Mouse (Mus musculus): Measurements from ENCODE around the gene Gm49405. TPM values are rescaled to one million over a fixed set of nuclear protein-coding genes. Genes with fewer than 3 reads are reported as not detected.
"Not testable (repeated sequence)": the region's sequence is repeated elsewhere in the genome, so short reads cannot be mapped to it uniquely, and the experiment has no call there.

The Gm49405 gene
- polyA plus RNA-seq, 1 experiment from 2014 or later, result 4.1 TPM

DNA sequence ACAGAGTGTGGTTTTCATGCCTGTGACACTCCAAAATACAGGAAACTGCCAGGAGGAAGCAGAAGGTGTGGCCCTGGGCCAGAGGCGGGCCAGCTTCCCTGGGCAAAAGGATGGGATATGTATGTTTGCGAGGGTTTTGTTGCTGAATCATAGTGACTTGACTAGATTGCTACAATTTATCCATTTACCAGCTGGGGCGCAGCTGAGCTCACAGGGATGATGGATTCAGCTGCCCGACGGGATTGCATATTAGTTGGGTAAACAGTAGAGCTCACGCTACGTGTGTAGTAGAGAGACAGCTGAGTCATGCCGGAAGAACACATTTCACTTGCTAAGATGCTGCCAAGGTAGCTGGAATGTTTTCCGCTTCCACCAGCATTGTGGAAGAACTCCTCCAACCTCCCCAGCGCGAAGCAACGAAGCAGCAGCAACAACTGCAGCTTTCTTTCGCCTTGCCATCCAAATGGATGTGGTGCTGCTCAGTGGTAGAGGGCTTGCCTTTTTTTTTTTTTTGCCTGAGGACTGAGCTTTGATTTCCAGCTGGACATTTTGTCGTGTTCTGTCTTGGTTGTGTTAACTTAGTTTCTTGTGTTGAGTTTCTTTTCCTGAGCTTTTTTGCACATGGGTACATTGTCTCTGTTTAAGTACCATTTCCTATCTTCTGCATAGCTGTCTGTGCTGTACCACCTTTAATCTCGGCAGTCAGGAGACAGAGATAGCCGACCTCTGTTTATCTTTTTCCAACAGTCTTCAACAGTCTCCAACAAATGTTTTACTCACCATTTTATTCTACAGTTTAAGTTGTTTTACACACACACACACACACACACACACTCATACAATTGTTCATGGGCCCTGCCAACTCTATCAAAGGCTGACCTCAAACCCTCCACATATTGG is 45.8 kb downstream of the Gm49405 start, which contains the start of gene Gstp2:
Gene Gstp2, minus strand, starts transcription at position 58 of the 900 bp plus-strand sequence.
- Histone ChIP-seq H3K4me1 (0 out of 2 replicates have a peak, but pooled peaks cover 13% of the 10 kb centered on the region), H3K27ac (no peak within 1 kb of the TSS), H3K27me3 (ENCODE audit: insufficient read depth, poor library complexity, severe bottlenecking) (no peaks in the 10 kb centered on the region), H3K4me3 (no peak within 1 kb of the TSS), H3K9me3 (no peaks in the 10 kb centered on the region), H3K36me3 (no peaks in the 10 kb centered on the region)
- DNase-seq (ENCODE audit: low spot score), result no peak
- WGBS, result 54% methylated on average over 16 of the region's 16 CpGs

DNA sequence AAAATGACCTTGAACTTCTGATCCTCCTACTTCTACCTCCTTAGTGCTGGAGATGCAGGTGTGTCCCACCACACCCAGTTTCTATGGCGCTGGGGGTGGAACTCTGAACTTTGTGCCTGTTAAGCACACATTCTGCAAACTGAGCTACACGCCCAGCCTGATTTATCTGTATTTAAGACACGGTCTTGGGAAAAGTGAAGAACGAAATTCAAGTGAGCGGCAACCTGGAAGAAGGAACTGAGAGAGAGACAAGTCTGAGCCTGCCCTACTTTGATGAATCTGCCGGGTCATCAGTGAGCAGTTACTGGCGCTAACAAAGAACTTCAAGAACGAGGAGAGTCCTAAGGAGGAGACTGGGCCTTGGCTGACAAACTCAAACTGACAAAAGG is 46.4 kb downstream of the Gm49405 start:
- H3K36me3 ChIP-seq, result no peaks in the 10 kb centered on the region
- DNase-seq (ENCODE audit: low spot score), result no peak
- 78% methylated on average over 8 of the region's 8 CpGs for WGBS
- H3K27me3 ChIP-seq (ENCODE audit: insufficient read depth, poor library complexity, severe bottlenecking), result no peaks in the 10 kb centered on the region
- no peak overlapping the region for H3K27ac ChIP-seq
- H3K4me1 ChIP-seq, result 0 out of 2 replicates have a peak, but pooled peaks cover 12% of the 10 kb centered on the region
- H3K4me3 ChIP-seq, result no peak overlapping the region
- H3K9me3 ChIP-seq, result no peaks in the 10 kb centered on the region

DNA sequence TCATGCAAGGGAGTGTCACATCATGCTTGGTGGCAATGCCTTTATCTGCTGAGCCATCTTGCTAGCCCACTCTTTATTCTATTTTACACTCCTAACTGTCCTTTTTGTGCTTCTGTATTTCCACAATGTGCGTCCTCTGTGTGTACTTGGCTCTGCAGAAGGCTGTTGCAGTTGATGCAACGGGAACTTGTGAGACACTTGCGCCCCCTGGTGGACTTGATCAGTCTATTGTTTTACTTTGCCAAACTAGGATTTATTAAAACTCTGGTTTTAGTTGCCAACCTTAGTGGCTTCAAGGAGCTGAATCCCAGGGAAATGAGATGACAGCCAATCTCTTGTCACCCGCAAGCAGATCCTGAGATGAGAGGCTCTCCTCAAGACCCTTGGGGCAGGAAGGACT is 47.4 kb downstream of the Gm49405 start:
- no peaks in the 10 kb centered on the region for H3K27me3 ChIP-seq (ENCODE audit: insufficient read depth, poor library complexity, severe bottlenecking)
- no peak overlapping the region for H3K27ac ChIP-seq
- no peak for DNase-seq (ENCODE audit: low spot score)
- H3K36me3 ChIP-seq, result no peaks in the 10 kb centered on the region
- no peaks in the 10 kb centered on the region for H3K9me3 ChIP-seq
- no peak overlapping the region for H3K4me3 ChIP-seq
- H3K4me1 ChIP-seq, result 0 out of 2 replicates have a peak, but pooled peaks cover 7% of the 10 kb centered on the region
- WGBS, result 21% methylated on average over 4 of the region's 4 CpGs

DNA sequence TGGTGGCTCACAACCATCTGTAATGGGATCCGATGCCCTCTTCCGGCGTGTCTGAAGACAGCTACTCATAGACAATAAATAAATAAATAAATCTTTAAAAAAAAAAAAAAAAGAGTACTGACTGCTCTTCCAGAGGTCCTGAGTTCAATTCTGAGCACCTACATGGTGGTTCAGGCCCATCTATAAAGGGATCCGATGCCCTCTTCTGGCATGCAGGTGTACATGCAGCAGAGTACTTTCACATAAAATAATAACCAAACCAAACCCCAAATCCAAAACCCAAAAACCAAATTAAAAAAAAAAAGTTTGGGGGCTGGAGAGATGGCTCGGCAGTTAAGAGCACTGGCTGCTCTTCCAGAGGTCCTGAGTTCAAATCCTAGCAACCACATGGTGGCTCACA is 48.6 kb downstream of the Gm49405 start:
- 69% methylated on average over 5 of the region's 5 CpGs for WGBS
- H3K27ac ChIP-seq; H3K27me3 ChIP-seq (ENCODE audit: insufficient read depth, poor library complexity, severe bottlenecking); DNase-seq (ENCODE audit: low spot score); H3K4me1 ChIP-seq; H3K4me3 ChIP-seq; H3K36me3 ChIP-seq; H3K9me3 ChIP-seq: not testable (repeated sequence)

DNA sequence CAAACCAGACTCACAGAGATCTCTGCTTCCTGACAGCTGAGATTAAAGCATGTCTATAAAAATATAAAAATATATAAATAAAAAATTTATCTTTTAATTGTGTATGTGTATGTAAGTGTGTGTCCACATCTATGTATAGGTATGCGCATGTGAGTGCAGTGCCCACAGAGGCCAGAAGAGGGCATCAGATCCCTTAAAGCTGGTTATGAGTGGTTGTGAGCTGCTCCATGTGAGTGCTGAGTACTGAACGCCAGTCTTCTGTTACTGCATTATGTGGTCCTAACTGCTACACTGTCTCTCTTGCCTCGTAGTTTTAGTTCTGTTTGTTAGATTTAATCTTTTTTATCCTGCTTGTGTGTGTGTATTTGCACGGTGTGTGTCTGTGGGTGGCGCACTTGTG is 50.6 kb downstream of the Gm49405 start:
- H3K27me3 ChIP-seq (ENCODE audit: insufficient read depth, poor library complexity, severe bottlenecking), result 0 out of 2 replicates have a peak, but pooled peaks cover 5% of the 10 kb centered on the region
- WGBS, result 89% methylated on average over 5 of the region's 5 CpGs
- peaks cover 8% of the 10 kb centered on the region for H3K4me1 ChIP-seq
- H3K9me3 ChIP-seq, result no peaks in the 10 kb centered on the region
- H3K36me3 ChIP-seq, result no peaks in the 10 kb centered on the region
- H3K4me3 ChIP-seq, result no peak overlapping the region
- H3K27ac ChIP-seq, result no peak overlapping the region
- no peak for DNase-seq (ENCODE audit: low spot score)

DNA sequence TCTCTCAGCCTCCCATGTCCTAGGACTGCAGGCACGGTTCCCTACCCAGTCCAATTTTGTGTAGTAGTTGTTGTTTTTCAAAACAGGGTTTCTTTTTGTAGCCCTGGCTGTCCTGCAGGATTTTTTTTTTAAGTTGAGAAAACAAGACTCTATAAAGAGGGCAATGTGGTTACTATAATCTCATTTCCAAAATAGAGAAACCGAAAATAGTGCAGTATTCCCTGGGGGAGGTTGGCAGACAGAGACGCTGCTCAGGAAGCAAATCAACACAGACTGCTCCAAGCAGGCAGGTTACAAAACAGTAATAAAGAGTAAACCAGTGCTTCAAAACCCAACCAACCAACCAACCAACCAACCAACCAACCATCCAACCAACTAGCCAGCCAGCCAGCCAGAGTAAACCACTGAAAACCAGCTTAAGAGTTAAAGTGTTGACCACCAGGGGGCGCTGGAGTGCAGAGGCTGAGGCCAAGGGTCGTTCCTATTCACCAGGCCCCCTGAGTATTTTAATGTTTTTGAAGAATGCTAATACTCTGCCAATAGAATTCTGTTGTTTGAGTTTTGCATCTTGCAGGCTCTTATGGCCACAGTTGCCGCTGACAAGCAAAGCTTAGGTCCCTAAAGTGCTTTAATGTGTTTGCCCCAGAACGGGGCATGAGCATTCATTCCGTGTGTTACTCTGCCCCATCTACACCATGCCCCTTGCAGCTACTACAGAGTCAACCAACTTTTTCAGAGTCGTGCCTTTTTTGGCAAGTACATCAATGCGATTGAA is 51.5 kb downstream of the Gm49405 start:
- no peaks in the 10 kb centered on the region for H3K9me3 ChIP-seq
- 50% methylated on average over 10 of the region's 10 CpGs for WGBS
- no peak overlapping the region for H3K27ac ChIP-seq
- H3K4me1 ChIP-seq, result peaks cover 15% of the 10 kb centered on the region
- peak; percentile 76 for DNase-seq (ENCODE audit: low spot score)
- no peak overlapping the region for H3K4me3 ChIP-seq
- 0 out of 2 replicates have a peak, but pooled peaks cover 5% of the 10 kb centered on the region for H3K27me3 ChIP-seq (ENCODE audit: insufficient read depth, poor library complexity, severe bottlenecking)
- no peaks in the 10 kb centered on the region for H3K36me3 ChIP-seq

DNA sequence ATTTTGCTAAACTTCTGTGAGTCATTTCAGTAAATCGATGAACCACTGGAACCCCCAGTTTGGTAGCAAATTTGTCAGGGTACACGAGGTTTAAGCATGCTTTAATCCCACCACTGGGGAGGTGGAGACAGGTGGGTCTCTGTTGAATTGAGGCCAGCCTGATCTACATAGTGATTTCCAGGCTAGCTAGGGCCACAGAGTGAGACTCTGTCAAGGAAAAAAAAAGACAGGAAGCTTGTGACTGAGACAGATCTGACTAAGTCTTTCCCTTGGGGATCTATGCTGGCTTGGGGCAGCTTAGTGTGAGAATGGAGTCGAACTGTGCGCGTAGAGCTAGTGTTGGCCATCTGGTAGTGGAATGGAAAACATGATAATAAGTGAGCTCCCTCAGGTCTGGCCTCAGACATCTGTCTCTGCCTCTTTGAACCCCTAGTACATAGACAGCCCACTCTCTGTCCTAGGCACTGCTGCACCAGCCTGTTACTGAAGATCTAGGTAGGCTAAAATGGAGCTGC is 52.1 kb downstream of the Gm49405 start:
- Histone ChIP-seq H3K4me1 (peaks cover 17% of the 10 kb centered on the region), H3K27ac (no peak overlapping the region), H3K27me3 (ENCODE audit: insufficient read depth, poor library complexity, severe bottlenecking) (0 out of 2 replicates have a peak, but pooled peaks cover 5% of the 10 kb centered on the region), H3K9me3 (no peaks in the 10 kb centered on the region), H3K4me3 (no peak overlapping the region), H3K36me3 (no peaks in the 10 kb centered on the region)
- no peak for DNase-seq (ENCODE audit: low spot score)
- 69% methylated on average over 5 of the region's 5 CpGs for WGBS

DNA sequence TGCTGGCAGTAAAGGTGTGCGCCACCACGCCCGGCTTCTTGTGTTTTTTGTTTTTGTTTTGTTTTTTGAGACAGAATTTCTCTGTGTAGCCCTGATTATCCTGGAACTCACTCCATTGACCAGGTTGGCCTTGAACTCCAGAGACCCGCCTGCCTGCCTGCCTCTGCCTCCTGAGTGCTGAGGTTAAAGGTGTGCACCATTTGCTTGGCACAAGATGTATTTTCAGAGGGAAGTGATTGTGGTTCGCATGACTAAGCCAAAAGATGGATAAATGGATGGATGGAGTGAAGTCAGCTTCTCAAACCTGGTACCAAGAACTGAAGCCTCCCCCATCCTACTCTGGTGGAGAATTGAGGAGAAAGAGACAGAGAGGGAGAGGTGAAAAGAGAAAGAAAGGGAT is 54.2 kb downstream of the Gm49405 start:
- H3K4me3 ChIP-seq, result no peak overlapping the region
- 0 out of 2 replicates have a peak, but pooled peaks cover 5% of the 10 kb centered on the region for H3K27me3 ChIP-seq (ENCODE audit: insufficient read depth, poor library complexity, severe bottlenecking)
- 83% methylated on average over 5 of the region's 5 CpGs for WGBS
- DNase-seq (ENCODE audit: low spot score), result no peak
- peaks cover 29% of the 10 kb centered on the region for H3K4me1 ChIP-seq
- H3K27ac ChIP-seq, result no peak overlapping the region
- H3K36me3 ChIP-seq, result no peaks in the 10 kb centered on the region
- no peaks in the 10 kb centered on the region for H3K9me3 ChIP-seq

Other genes starting within 250 kb of the Gm49405 start
- gene Kmt5b, start 233.2 kb upstream of the Gm49405 start, polyA plus RNA-seq (2016; fragmentation: Nextera tagmentation; extraction: Ambion mirVana), result 21.6 and 24.1 TPM in 2 replicates
- gene Chka, start 148.9 kb upstream of the Gm49405 start, polyA plus RNA-seq (2016; fragmentation: Nextera tagmentation; extraction: Ambion mirVana), result 29.8 and 40.3 TPM in 2 replicates
- 22.5 and 32.2 TPM in 2 replicates for gene Tcirg1, start 93.5 kb upstream of the Gm49405 start, polyA plus RNA-seq (2016; fragmentation: Nextera tagmentation; extraction: Ambion mirVana)
- gene Ndufs8, start 87.9 kb upstream of the Gm49405 start, polyA plus RNA-seq (2016; fragmentation: Nextera tagmentation; extraction: Ambion mirVana), result 323 and 356 TPM in 2 replicates
- 2.1 and 3.0 TPM in 2 replicates for gene Aldh3b1, start 70.8 kb upstream of the Gm49405 start, polyA plus RNA-seq (2016; fragmentation: Nextera tagmentation; extraction: Ambion mirVana)
- gene Unc93b1, start 65.4 kb upstream of the Gm49405 start, polyA plus RNA-seq (2016; fragmentation: Nextera tagmentation; extraction: Ambion mirVana), result 4.4 and 5.0 TPM in 2 replicates
- gene Aldh3b3, start 42.0 kb upstream of the Gm49405 start, polyA plus RNA-seq (2016; fragmentation: Nextera tagmentation; extraction: Ambion mirVana), result not detected in 2 replicates
- 0.51 and 1.8 TPM in 2 replicates for gene Aldh3b2, start 28.3 kb upstream of the Gm49405 start, polyA plus RNA-seq (2016; fragmentation: Nextera tagmentation; extraction: Ambion mirVana)
- gene Acy3, start 14.1 kb upstream of the Gm49405 start, polyA plus RNA-seq (2016; fragmentation: Nextera tagmentation; extraction: Ambion mirVana), result 9.5 and 10.3 TPM in 2 replicates
- gene Tbx10, start 7.9 kb upstream of the Gm49405 start, polyA plus RNA-seq (2016; fragmentation: Nextera tagmentation; extraction: Ambion mirVana), result 0.45 TPM in 1 of 2 replicates, not detected in the other
- 40.2 and 52.4 TPM in 2 replicates for gene Nudt8, start within 50 bp of the Gm49405 start, polyA plus RNA-seq (2016; fragmentation: Nextera tagmentation; extraction: Ambion mirVana)
- gene Doc2g, start 2.7 kb downstream of the Gm49405 start, polyA plus RNA-seq (2016; fragmentation: Nextera tagmentation; extraction: Ambion mirVana), result 32.4 and 75.0 TPM in 2 replicates
- gene Ndufv1, start 12.2 kb downstream of the Gm49405 start, polyA plus RNA-seq (2016; fragmentation: Nextera tagmentation; extraction: Ambion mirVana), result 298 and 420 TPM in 2 replicates
- gene Gstp1, start 37.4 kb downstream of the Gm49405 start, polyA plus RNA-seq (2016; fragmentation: Nextera tagmentation; extraction: Ambion mirVana), result 402 and 470 TPM in 2 replicates
- gene Gstp2, start 45.4 kb downstream of the Gm49405 start, polyA plus RNA-seq (2016; fragmentation: Nextera tagmentation; extraction: Ambion mirVana), result 2.9 TPM in 2 replicates
- 0.37 TPM in 1 of 2 replicates, not detected in the other for gene Gstp3, start 58.9 kb downstream of the Gm49405 start, polyA plus RNA-seq (2016; fragmentation: Nextera tagmentation; extraction: Ambion mirVana)
- not detected in 2 replicates for gene Cabp2, start 81.0 kb downstream of the Gm49405 start, polyA plus RNA-seq (2016; fragmentation: Nextera tagmentation; extraction: Ambion mirVana)
- 67.9 and 86.0 TPM in 2 replicates for gene Cdk2ap2, start 96.6 kb downstream of the Gm49405 start, polyA plus RNA-seq (2016; fragmentation: Nextera tagmentation; extraction: Ambion mirVana)
- gene Pitpnm1, start 99.4 kb downstream of the Gm49405 start, polyA plus RNA-seq (2016; fragmentation: Nextera tagmentation; extraction: Ambion mirVana), result 14.3 and 21.2 TPM in 2 replicates
- gene Aip, start 125.2 kb downstream of the Gm49405 start, polyA plus RNA-seq (2016; fragmentation: Nextera tagmentation; extraction: Ambion mirVana), result 89.7 and 93.8 TPM in 2 replicates
- not detected in 2 replicates for gene Gpr152, start 139.2 kb downstream of the Gm49405 start, polyA plus RNA-seq (2016; fragmentation: Nextera tagmentation; extraction: Ambion mirVana)
- gene Cabp4, start 143.4 kb downstream of the Gm49405 start, polyA plus RNA-seq (2016; fragmentation: Nextera tagmentation; extraction: Ambion mirVana), result not detected in 2 replicates
- 135 and 146 TPM in 2 replicates for gene Coro1b, start 148.0 kb downstream of the Gm49405 start, polyA plus RNA-seq (2016; fragmentation: Nextera tagmentation; extraction: Ambion mirVana)
- 1.8 and 4.4 TPM in 2 replicates for gene Ptprcap, start 153.0 kb downstream of the Gm49405 start, polyA plus RNA-seq (2016; fragmentation: Nextera tagmentation; extraction: Ambion mirVana)
- gene Rps6kb2, start 162.7 kb downstream of the Gm49405 start, polyA plus RNA-seq (2016; fragmentation: Nextera tagmentation; extraction: Ambion mirVana), result 53.4 and 57.0 TPM in 2 replicates
- gene Carns1, start 174.9 kb downstream of the Gm49405 start, polyA plus RNA-seq (2016; fragmentation: Nextera tagmentation; extraction: Ambion mirVana), result 2.3 and 2.8 TPM in 2 replicates
- 0.94 and 1.5 TPM in 2 replicates for gene Tbc1d10c, start 190.7 kb downstream of the Gm49405 start, polyA plus RNA-seq (2016; fragmentation: Nextera tagmentation; extraction: Ambion mirVana)
- 876 and 946 TPM in 2 replicates for gene Ppp1ca, start 191.4 kb downstream of the Gm49405 start, polyA plus RNA-seq (2016; fragmentation: Nextera tagmentation; extraction: Ambion mirVana)
- gene Rad9a, start 201.0 kb downstream of the Gm49405 start, polyA plus RNA-seq (2016; fragmentation: Nextera tagmentation; extraction: Ambion mirVana), result 33.0 and 40.0 TPM in 2 replicates
- 2.1 and 3.4 TPM in 2 replicates for gene Clcf1, start 213.6 kb downstream of the Gm49405 start, polyA plus RNA-seq (2016; fragmentation: Nextera tagmentation; extraction: Ambion mirVana)
- not detected in 2 replicates for gene AC109138.7, start 213.7 kb downstream of the Gm49405 start, polyA plus RNA-seq (2016; fragmentation: Nextera tagmentation; extraction: Ambion mirVana)
- gene Pold4, start 231.3 kb downstream of the Gm49405 start, polyA plus RNA-seq (2016; fragmentation: Nextera tagmentation; extraction: Ambion mirVana), result 15.5 and 18.7 TPM in 2 replicates